Mouse (Mus musculus) cerebellum, adult 11 months (tissue): ENCODE data around the gene Wnt1.
"Not testable (repeated sequence)": the region's sequence is repeated elsewhere in the genome, so short reads cannot be mapped to it uniquely, and the experiment has no call there.

Experiments used
- DNase-seq: peaks from one replicate; pipeline ENCODE4 v3.0.0; 2022

The Wnt1 gene

DNA sequence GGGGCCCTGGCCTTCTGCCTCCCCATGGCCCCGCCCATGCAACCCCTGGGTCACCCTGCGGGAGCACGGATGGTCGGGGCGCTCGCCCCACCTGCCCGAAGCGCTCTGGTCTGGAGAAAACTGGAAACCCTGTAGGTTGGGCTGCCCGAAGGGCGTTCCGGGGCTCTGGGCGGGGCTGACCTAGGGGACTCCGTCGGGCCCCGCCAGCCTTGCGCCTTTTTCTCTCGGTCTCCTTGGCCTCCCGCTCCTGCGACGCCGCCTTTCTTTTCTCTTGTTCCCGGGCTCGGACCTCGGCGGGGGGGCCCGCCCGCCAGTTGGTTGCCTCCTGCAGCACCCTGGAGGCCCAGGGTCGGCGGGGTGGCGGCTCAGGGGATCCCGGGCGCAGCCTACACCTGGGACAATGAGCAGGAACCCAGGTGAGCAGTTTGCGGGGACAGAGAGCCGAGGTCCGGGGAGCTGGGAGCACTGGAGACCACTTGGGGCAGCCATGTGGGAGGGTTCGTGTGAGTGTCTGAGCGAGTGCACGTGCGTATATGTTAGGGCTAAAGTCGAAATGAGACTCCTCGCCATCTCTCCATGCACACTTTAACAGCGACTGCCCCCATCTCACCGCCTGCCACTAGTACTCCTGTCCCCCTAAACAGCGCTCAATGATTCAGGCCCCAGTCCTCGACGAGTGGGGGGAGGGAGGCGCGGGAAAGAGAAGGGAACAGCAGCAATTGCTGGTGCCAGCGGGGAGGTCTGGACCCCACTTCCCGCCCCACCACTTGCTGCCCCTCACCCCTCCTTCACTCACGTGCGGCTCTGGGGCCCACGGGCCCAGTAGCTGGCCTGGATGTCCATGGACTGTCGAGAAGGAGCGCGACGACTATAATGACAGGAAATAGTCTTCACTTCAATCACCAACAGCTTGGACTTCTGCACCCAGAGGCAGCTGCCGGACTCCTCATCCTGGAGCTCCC lies 17.4 kb downstream of the Wnt1 start:
- DNase-seq: no peak

DNA sequence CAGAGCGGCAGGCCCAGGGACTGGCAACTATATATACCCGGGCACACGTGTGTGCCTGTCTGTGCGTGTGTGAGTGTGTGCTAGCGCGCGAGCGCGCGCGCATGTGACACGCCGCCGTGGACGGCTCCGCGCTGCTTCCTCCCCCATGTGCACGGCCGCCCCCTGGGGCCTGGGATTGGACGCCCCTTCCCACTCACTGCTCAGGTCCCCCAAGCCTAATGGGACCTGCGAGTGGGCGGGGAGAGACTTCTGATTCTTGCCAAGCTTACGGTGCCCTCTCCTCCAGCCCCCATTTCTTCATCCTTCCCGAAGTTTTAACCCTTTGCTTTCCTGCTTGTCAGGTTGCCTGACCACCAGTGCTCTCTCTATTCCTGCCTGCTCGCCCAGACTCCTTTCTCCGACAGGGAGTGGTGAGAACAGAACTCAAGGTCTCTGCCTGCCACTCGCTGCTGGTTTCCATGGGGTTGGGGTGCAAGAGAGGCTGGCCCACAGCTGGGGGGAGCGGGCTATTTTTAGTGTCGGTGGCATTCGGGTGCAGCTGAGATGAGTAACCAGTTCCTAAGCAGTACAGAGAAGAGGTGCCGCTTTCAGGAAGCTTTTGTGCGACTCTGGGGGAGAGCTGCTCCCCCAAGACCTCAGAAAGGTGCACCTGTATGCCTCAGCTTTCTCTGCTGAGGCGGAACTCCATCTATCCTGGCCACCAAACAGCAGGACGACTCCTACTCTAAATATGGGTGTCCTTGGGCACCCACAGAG lies 18.4 kb downstream of the Wnt1 start:
- no peak for DNase-seq

DNA sequence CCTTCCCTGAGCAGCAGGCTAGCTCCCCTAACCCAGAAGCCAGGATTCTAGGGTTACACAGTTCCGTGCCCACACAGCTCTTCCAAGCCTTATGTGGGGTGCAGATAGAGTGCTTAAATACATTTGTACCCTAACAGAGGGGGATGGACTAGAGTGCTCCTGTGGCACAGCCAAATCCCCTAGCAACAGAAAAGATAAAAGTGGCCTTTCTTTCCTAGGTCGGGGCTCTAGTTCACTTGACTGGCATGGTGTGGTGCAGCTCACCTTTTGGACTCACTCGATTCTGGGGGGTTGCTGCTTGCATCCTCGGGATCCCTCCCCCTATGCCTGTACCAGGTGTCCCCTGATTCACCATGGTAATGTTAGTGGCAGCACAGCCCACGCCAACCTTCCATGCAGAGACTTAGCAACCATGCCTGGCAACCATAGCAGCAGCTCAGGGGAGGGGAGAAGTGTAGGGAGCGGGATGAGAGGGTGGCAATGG lies 19.0 kb downstream of the Wnt1 start:
- no peak for DNase-seq

DNA sequence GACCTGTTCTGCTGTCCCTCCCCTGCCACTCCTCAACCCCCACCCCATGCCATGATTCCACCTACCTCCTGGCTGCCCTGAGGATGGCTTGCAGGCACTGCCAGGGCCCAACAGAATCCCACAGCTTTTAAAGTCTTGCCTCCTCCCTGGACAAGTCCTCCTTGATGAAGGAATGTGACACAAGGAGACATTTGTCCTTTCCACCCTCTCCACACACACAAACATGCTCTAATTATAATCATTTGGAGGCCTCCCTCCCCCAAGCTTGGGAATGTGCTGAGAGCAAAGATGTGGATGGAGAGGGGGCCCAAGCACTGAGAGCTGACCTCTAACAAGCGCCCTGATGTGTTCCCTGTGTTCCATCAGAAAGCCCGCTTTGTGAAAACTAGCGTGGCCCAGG lies 19.7 kb downstream of the Wnt1 start, which contains the start of gene Ddn:
Gene Ddn, minus strand, starts transcription at position 101 of the 400 bp plus-strand sequence.
- no peak for DNase-seq

DNA sequence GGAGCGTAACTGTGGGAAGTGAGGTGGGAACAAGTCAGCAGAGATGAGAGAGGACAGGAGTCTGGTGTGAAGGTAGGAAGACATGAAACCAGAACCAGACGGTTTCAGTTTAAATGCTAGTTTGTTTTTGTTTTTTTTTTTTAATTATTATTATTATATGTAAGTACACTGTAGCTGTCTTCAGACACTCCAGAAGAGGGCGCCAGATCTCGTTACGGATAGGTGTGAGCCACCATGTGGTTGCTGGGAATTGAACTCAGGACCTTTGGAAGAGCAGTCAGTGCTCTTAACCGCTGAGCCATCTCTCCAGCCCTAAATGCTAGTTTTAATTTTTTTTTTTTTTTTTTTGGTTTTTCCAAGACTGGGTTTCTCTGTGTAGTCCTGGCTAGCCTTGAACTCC lies 20.6 kb downstream of the Wnt1 start:
- DNase-seq: not testable (repeated sequence)

DNA sequence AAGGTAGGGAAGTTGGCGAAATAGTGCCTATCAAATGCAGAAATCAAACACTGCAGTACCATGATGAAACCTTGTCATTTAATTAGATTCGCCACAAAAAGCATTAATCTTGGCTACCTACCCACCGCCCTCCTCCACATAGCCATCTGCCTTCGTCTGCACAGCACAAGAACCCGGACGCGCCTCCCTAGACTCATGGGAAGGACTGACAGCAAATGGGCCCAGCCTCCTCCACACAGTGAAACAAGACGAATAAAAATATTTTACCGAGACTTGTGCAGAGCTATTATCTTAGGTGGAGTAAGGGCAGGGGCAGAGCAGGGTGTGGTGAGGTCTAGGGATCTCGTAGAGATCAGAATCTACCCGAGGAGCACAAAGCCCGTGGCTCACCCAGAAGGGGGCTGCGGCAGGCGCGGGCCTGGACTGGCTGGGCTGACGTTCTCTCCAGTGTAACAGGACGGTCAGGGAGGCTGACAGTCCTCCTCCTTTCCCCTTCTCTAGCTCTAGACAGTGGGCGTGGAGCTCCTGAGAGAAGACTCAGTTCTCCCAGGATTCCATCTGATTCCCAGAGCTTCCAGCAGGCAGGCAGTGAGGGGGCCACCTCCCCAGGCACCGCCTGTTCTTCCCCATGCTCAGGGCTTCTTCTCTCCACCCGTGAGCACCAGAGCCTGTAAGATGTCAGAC lies 23.2 kb downstream of the Wnt1 start:
- DNase-seq: no peak

DNA sequence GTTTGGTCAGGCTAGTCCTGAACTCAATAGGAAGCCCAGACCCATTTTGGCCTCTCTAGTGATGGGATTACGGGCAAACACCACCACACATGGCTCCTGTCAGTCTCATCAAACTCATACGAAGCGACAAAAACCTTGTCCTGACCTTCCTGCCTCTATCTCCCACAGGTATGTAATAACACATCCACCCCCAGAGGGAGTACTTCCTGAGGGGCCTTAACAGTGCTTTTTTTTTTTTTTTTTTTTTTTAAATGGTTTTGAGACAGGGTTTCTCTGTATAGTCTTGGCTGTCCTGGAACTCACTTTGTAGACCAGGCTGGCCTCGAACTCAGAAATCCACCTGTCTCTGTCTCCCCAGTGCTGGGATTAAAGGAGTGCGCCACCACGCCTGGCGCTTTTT lies 28.5 kb downstream of the Wnt1 start:
- no peak for DNase-seq

DNA sequence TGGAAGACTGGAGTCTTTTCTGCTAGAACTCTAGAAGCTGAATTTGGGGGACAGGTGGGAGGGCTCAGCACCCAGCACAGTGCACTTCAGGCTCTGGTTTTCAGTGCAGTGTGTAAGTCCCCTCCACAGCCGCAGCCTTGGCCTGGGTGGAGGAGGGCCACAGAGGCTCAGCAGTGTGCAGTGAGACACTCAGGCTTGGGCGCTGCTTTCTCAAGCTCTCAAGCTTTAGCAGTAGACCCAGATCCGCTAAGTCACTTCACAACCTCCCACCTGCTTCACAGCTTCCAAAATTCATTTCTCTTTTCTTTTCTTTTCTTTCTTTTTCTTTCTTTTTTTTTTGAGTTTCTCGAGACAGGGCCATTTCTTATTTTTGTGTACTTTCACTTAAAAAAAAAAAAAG lies 31.3 kb downstream of the Wnt1 start:
- DNase-seq: no peak

DNA sequence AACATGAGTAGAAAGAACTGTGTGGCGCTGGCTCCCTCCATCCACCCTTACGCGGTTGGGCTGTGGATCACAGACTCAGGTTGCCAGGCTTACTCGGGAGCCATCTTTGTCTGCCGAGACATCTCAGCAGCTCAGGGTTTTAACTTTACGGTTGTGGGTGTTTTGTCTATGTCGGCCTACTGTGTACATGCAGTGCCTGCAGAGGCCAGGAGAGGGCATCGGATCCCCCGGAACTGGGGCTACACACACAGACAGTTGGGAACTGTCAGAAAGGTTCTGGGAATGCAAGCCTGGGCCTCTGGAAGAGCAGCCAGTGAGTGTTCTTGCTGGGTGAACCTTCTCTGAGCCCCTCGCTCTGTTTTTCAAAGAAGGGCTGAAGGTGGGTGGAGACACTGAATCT lies 31.7 kb downstream of the Wnt1 start:
- DNase-seq: no peak

DNA sequence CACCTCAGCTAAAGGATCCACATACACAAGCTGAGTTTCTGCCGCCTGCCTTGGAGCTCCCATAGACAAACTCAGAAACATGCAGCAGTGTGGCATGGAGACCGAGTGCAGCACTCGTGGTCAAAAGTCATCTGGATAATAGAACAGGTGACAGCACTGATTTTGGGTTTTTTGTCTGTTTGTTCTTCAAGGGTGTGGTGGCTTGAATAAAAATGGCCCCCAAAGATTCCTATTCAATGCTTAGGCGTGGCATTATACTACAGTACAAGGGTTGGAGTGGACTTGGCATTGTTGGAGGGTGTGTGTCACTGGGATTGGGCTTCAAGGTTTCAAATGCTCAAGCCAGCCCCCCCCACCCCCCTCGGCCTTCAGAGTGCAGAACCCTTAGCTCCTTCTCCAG lies 32.5 kb downstream of the Wnt1 start:
- DNase-seq: no peak

DNA sequence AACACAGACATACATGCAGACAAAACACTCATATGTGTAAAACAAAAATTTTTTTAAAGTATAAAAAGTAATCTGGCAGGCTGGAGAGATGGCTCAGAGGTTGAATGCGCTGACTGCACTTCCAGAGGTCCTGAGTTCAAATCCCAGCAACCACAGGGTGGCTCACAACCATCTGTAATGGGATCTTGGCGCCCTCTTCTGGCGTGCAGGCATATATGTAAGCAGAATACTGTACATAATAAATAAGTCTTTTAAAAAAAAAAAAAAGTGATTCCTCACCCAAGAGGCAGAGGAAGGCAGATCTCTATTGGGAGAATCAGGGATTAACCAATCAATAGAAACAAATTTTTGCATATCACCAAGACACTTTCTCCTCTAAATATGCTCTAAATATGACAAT lies 33.8 kb downstream of the Wnt1 start:
- DNase-seq: no peak

DNA sequence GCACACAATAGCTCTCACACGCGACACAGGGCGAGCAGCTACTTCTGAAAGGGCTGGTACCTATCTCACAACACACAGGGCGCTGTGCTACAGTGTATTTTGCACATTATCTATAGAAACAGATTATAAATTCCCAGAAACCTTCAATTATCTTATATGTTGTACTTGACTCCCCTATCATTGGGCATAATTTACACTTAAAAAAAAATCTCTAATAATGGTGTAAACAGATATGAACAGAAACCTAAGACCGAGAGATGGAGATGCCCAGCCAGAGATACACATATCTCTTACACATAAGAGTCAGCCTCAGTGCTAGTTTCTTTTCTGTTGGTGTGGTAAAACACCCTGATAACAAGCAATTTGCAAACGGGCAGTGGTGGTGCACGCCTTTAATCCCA lies 38.0 kb downstream of the Wnt1 start:
- no peak for DNase-seq

DNA sequence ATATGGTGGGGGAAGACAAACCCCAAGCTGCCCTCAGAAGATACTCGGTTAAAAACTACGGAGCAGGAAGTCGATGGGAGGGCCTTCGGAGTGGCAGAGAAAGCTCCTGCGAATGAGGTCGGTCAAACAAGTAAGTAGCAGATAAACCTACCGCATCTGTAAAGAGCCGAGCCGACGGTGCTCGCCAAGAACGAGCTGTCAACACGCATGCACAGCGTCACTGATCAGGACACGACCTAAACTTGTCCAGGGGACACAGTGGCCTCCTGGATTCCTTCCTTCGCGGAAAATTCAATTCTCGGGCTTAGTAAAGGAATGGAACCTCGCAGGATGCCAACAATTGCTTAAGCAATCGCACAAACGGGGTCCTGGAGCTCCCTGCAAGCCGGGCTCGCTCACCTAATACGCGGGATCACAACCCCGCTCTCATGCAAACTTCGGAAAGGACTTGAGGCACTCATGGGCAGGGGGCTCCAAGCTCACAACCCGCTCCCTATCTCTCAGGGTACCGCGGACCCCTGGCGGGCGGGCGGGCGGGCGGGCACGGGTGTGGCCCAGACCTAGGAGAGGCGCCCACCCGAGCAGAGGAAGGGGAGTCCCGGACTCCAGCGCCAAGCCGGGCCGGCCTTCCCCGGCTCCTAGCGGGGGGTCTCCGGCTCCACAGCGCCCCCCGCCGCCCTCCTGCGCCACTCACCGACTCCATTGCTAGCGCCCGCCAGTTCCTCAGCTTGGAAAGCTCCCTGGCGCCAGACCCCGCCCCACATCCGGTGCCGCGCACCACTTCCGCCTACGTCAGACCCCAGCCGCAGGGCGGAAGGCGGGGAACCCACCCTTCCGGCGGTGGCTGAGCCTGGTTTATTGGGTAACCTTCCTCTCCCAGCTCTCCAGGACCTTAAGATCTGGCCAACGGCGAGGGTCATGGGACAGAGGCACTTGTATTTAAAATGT lies 41.4 kb downstream of the Wnt1 start, which contains the start of gene Prkag1:
Gene Prkag1, minus strand, starts transcription at position 786 of the 948 bp plus-strand sequence.
- DNase-seq: peak; percentile 93

DNA sequence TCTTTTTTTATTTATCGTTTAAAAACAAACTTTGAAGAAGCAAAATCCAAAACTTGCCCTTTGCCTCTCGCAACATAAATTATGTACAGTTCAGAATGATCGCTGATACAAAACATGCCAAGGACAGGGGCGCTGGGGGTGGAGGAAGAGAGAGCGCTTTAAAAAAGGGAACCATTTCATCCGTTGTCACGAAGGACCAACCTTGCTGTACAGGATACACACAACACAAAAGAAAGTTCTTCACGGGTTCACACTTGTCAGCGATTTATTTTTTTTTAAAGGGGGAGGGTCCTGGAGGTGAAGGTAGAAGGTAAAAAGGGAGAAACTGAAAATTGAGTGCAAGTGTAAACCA lies 42.0 kb downstream of the Wnt1 start:
- DNase-seq: no peak

DNA sequence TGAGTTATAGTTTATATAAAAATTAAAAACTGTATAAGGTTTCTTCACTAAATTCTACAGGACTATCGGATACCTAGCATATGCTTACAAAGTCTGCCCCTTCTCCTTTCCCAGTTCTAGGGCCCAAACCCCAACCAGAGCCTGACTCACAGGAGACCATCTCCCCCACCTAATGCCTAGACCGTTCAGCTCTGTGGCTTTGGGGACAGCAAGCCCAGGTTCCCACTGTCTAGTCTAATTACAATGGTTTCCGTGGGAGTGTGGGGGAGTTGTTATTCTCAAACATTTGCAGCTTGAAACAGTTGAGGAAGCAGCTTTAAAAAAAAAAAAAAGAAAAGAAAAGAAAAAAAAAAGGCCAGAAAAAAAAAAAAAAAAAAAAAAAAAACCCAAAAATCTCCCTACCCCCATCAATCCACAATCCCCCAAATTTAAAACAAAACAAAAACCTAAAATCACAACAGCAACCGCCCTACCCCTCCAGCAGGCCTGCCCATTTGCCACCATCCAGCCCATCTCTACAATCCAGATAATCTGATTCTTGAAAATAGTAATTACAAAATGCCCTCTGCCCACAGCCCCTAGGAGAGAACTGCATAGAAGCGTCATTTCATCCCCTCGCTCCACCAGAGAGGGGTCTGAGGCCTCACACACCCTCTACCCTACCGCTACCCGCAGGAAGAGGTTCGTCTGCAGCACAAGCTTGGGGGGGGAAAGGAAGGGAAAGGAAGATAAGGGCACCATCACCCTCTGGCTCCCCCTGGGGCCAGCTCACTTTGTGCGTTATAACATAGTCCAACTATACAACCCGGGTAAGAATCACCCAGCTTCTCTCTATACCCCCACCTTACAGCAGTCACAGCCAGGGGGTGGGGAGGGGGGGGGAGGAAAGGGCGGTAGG lies 42.8 kb downstream of the Wnt1 start:
- DNase-seq: no peak

DNA sequence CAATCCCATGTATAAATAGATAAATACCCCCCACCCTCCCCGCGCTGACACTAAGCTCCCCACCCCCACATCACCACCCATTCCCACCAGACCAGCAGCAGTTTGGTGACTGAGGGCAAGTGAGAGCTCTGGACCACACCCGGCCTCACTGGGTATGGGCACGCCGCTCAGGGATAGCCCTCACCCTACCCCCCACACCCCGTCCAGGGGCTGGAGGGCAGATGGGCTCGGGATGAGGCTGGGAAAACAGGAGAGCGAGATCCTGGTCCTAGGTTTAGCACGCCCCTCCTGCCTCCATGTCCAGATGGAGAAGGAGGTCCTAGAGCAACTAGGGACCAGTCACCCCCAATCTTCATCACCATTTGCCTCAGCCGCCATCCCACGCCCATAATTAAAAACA lies 43.6 kb downstream of the Wnt1 start:
- peak; percentile 19 for DNase-seq

DNA sequence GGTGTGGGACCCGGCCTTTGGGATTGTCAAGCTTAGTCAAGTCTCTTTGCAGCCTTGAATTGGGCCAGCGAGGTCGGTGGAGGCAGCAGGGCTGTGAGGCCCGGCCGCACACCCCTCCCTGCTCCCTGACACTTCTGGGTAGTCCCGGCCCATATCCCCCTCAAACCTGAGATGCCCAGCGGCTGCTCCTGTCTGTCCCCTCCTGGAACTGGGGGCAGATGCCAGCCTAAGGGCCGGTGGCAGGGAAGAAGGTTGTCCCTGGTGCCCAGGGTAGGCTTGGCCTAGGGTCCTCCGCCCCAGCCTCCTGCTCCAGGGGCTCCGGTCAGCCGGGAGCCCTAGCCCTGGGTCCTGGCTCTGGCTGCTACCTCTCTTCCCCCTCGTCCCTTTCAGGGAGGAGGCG lies 44.4 kb downstream of the Wnt1 start:
- DNase-seq: peak; percentile 8

DNA sequence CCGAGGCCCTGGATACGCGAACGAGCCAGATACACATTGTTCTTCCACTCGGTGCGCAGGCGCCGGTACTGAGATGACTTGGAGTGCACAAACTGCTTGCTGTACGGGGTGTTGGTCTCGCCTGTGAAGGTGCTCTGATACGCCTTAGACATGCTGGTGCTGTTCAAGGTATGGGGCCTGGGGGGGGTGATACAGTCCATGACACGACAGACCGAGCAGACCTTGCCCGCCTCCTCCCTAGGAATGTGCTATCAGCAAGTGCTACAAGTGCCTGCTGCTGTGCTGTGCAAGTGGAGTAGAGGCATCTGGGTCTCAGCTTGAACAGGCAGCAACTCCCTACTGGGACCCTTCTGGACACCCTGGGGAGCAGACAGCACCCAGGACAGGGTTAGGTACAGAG lies 45.6 kb downstream of the Wnt1 start:
- DNase-seq: no peak

DNA sequence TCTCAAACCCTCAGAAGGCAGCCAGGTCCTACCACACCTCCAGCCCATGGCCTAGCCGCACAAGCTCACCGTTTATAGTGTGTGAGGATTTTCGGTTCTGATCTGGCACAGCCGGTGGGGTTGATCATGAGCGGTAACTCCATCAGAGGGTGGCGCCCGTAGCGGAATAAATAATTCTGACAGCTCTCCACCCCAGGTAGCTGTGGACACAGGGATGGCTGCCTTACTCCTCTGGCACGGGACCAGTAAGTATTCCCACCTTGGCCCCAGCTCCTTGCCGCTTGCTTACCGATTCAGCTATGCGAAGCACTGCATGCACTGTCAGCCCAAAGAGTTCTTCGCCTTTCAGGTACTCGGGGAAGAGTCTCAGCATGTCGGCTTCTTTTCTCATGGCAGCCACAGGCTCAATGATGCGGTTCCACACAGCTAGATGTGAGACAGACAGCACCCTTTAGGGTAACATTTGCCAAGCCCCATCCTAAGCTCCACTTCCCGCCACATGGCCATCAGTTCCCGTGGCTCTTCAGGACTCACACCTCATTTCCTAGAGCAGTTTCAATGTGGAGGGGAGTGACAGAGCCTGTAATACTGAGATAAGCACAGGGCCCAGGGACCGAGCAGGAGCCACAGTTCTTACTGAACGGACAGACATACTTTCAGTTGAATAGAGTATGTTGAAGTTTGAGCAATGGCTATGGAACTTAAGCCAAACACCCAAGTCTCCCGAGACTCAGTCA lies 47.5 kb downstream of the Wnt1 start:
- DNase-seq: peak; percentile 7

DNA sequence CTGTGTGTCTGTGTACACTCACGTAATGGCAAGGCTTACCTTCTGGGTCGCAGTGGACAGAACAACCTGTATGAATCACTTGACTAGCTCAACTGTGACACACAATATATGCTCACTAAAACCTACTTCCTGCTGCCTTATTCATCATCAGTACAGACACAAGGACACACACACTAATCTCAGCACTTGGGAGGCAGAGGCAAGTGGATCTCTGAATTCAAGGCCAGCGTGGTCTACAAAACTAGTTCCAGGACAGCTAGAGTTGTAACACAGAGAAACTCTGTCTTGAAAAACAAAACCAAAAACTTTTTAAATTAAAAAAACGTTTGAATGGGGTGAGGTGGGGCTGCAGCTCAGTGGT lies 48.1 kb downstream of the Wnt1 start:
- no peak for DNase-seq
